In the genomic region with DNA sequence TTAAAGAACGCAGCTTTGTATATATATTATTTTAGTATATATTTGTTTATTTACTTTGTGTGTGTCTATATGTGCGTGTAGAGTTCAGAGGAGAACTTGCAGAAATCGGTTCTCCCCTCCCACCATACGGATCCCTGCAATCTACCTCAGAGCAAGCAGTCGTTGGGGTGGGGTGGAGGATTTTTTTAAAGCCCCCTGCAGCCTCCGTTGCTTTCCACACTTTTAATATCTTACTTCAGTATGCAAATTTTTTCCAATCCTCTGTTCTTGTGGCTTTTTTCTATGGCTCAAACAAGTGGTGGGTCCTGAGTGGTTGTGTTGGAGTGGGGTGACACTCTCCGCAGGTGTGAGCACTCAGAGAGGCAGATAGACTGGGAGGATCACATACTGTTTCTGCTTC, we compare ENCODE assay signal across 10 mouse cellular contexts. TPM values are rescaled to one million over a fixed set of nuclear protein-coding genes. Genes with fewer than 3 reads are reported as not detected.
DNase-seq lines count a peak whose midpoint lies in the region; ATAC-seq and TF ChIP-seq lines count a peak whose summit lies in the region.
"Had no signal": no experiment of that assay in that cellular context is flagged by ENCODE, and none has a peak within 500 bp of the region (broad histone marks: within the 10 kb centered on the region; RNA-seq: fewer than 3 reads in every experiment).

No protein-coding gene starts in this region.

- peak overlapping the region; percentile 87 for H3K27ac ChIP-seq in kidney, embryonic 16.5 days (ENCODE audit: low read length)
- H3K27ac ChIP-seq in kidney, adult 2 months (ENCODE audit: insufficient read depth, low read depth, low read length): no peak overlapping the region; the same call in 1 of the 2 replicates
- H3K27ac ChIP-seq in forebrain, embryonic 13.5 days: no peak overlapping the region
- H3K27ac ChIP-seq in intestine, embryonic 16.5 days (ENCODE audit: low read length): no peak overlapping the region
- no peak overlapping the region for H3K27ac ChIP-seq in neural tube, embryonic 13.5 days (replicated peaks)

- H3K4me3 ChIP-seq in kidney, embryonic 16.5 days (ENCODE audit: low read length): peak overlapping the region; percentile 35
- no peak overlapping the region for H3K4me3 ChIP-seq in kidney, adult 2 months (ENCODE audit: insufficient read depth, low read depth, low read length)
- peak overlapping the region; percentile 14 for H3K4me3 ChIP-seq in forebrain, embryonic 13.5 days
- peak overlapping the region; percentile 40 for H3K4me3 ChIP-seq in intestine, embryonic 16.5 days (ENCODE audit: low read length)
- H3K4me3 ChIP-seq in neural tube, embryonic 13.5 days: no peak overlapping the region

- ATAC-seq in kidney, embryonic 16.5 days (ENCODE audit: low FRiP score, low TSS enrichment): no peak
- ATAC-seq in forebrain, embryonic 13.5 days: no peak
- peak; percentile 30; the same call in 1 of the 2 replicates for ATAC-seq in intestine, embryonic 16.5 days
- ATAC-seq in neural tube, embryonic 13.5 days (ENCODE audit: low read depth): no peak

- TF ChIP-seq POLR2A in kidney, adult 2 months (IDR thresholded peaks at IDR 0.05; ENCODE audit: low read depth, low read length): no peak

- TF ChIP-seq CTCF in kidney, adult 2 months (conservative IDR thresholded peaks at IDR 0.05; ENCODE audit: insufficient read depth, insufficient read length, low read depth, low read length): no peak

- peaks cover 8% of the 10 kb centered on the region; the same call in 1 of the 2 replicates for H3K4me1 ChIP-seq in kidney, embryonic 16.5 days (ENCODE audit: insufficient read depth, low read length)
- H3K4me1 ChIP-seq in kidney, adult 2 months (ENCODE audit: control insufficient read depth, insufficient read depth, low read length): peaks cover 14% of the 10 kb centered on the region
- H3K4me1 ChIP-seq in forebrain, embryonic 13.5 days: peaks cover 15% of the 10 kb centered on the region
- H3K4me1 ChIP-seq in intestine, embryonic 16.5 days (ENCODE audit: control insufficient read depth, insufficient read depth, low read length): no peaks in the 10 kb centered on the region
- peaks cover 6% of the 10 kb centered on the region for H3K4me1 ChIP-seq in neural tube, embryonic 13.5 days (replicated peaks)

- H3K9ac ChIP-seq in kidney, embryonic 16.5 days (replicated peaks; ENCODE audit: low read length): peak overlapping the region; percentile 36; the same call in 1 of the 2 replicates
- peak overlapping the region; percentile 31; the same call in 1 of the 2 replicates for H3K9ac ChIP-seq in forebrain, embryonic 13.5 days
- peak overlapping the region; percentile 52 for H3K9ac ChIP-seq in intestine, embryonic 16.5 days (ENCODE audit: low read depth, low read length)
- H3K9ac ChIP-seq in neural tube, embryonic 13.5 days: no peak overlapping the region

- H3K27me3 ChIP-seq in kidney, embryonic 16.5 days (ENCODE audit: insufficient read depth, low read length): no peaks in the 10 kb centered on the region
- H3K27me3 ChIP-seq in kidney, adult 2 months (replicated peaks; ENCODE audit: control insufficient read depth, insufficient read depth, low read length): no peaks in the 10 kb centered on the region
- H3K27me3 ChIP-seq in forebrain, embryonic 13.5 days: no peaks in the 10 kb centered on the region
- H3K27me3 ChIP-seq in intestine, embryonic 16.5 days (replicated peaks; ENCODE audit: control insufficient read depth, insufficient read depth, low read length): no peaks in the 10 kb centered on the region
- no peaks in the 10 kb centered on the region for H3K27me3 ChIP-seq in neural tube, embryonic 13.5 days
- H3K27me3 ChIP-seq: Patski had no signal

- H3K4me2 ChIP-seq in kidney, embryonic 16.5 days (replicated peaks; ENCODE audit: low read depth, low read length): peak overlapping the region; percentile 53
- peak overlapping the region; percentile 51 for H3K4me2 ChIP-seq in forebrain, embryonic 13.5 days
- peak overlapping the region; percentile 49 for H3K4me2 ChIP-seq in intestine, embryonic 16.5 days (ENCODE audit: low read depth, low read length)
- H3K4me2 ChIP-seq in neural tube, embryonic 13.5 days: peak overlapping the region; percentile 42

- no peaks in the 10 kb centered on the region for H3K9me3 ChIP-seq in kidney, embryonic 16.5 days (ENCODE audit: low read length)
- no peaks in the 10 kb centered on the region for H3K9me3 ChIP-seq in forebrain, embryonic 13.5 days (replicated peaks)
- H3K9me3 ChIP-seq in intestine, embryonic 16.5 days (ENCODE audit: control insufficient read depth, low read length): no peaks in the 10 kb centered on the region
- H3K9me3 ChIP-seq in neural tube, embryonic 13.5 days: no peaks in the 10 kb centered on the region

- 7% methylated on average over 7 of the region's 7 CpGs for WGBS in kidney, embryonic 16.5 days
- 13% methylated on average over 7 of the region's 7 CpGs for WGBS in kidney, adult 2 months
- WGBS in forebrain, embryonic 13.5 days: 6% methylated on average over 7 of the region's 7 CpGs
- 7% methylated on average over 7 of the region's 7 CpGs for WGBS in intestine, embryonic 16.5 days
- 5% methylated on average over 7 of the region's 7 CpGs for WGBS in neural tube, embryonic 13.5 days

- H3K36me3 ChIP-seq in kidney, embryonic 16.5 days (ENCODE audit: insufficient read depth, low read length): no peaks in the 10 kb centered on the region
- no peaks in the 10 kb centered on the region for H3K36me3 ChIP-seq in kidney, adult 2 months (ENCODE audit: control insufficient read depth, insufficient read depth, low read length)
- no peaks in the 10 kb centered on the region for H3K36me3 ChIP-seq in forebrain, embryonic 13.5 days (ENCODE audit: poor library complexity, severe bottlenecking)
- no peaks in the 10 kb centered on the region for H3K36me3 ChIP-seq in intestine, embryonic 16.5 days (ENCODE audit: control insufficient read depth, insufficient read depth, low read length)
- H3K36me3 ChIP-seq in neural tube, embryonic 13.5 days: no peaks in the 10 kb centered on the region

- DNase-seq in kidney, adult 2 months: no peak
- no peak for DNase-seq in frontal cortex, adult 2 months (ENCODE audit: extremely low spot score in 1 of 2, low spot score in 1 of 2)
- no peak for DNase-seq in layer of hippocampus, postnatal 25 days (ENCODE audit: extremely low spot score in 1 of 2, low spot score in 1 of 2)
- DNase-seq: lung, postnatal 4 days; thymus, postnatal 36 days had no signal

RNA-seq across cellular contexts. Expression of a gene that starts 0.6 kb away (rescaled TPM):
- 8.4 and 8.5 TPM in 2 replicates for polyA plus RNA-seq in kidney, embryonic 16.5 days (2015; fragmentation: Nextera tagmentation; extraction: Ambion mirVana)
- 6.4 and 7.3 TPM in 2 replicates for polyA plus RNA-seq in kidney, adult 2 months (2012; rRNA removed)
- polyA plus RNA-seq in forebrain, embryonic 13.5 days (2015; fragmentation: Nextera tagmentation; extraction: Ambion mirVana): 1.6 and 2.3 TPM in 2 replicates
- 5.7 and 6.1 TPM in 2 replicates for polyA plus RNA-seq in intestine, embryonic 16.5 days (2015; fragmentation: Nextera tagmentation; extraction: Ambion mirVana)
- polyA plus RNA-seq in neural tube, embryonic 13.5 days (2015; fragmentation: Nextera tagmentation; extraction: Ambion mirVana): 0.50 and 0.77 TPM in 2 replicates
- polyA plus RNA-seq in frontal cortex, adult 2 months (2012; rRNA removed): 0.56 TPM in 1 of 2 replicates, not detected in the other
- not detected for total RNA-seq in layer of hippocampus, postnatal 25 days (2021)

RNA-seq across cellular contexts. Expression of a gene that starts 18.7 kb away (rescaled TPM):
- 13.7 and 16.8 TPM in 2 replicates for polyA plus RNA-seq in kidney, embryonic 16.5 days (2015; fragmentation: Nextera tagmentation; extraction: Ambion mirVana)
- polyA plus RNA-seq in kidney, adult 2 months (2012; rRNA removed): 44.1 and 47.6 TPM in 2 replicates
- polyA plus RNA-seq in forebrain, embryonic 13.5 days (2015; fragmentation: Nextera tagmentation; extraction: Ambion mirVana): 19.5 and 19.9 TPM in 2 replicates
- polyA plus RNA-seq in intestine, embryonic 16.5 days (2015; fragmentation: Nextera tagmentation; extraction: Ambion mirVana): 23.4 and 26.1 TPM in 2 replicates
- polyA plus RNA-seq in neural tube, embryonic 13.5 days (2015; fragmentation: Nextera tagmentation; extraction: Ambion mirVana): 34.0 and 38.9 TPM in 2 replicates
- 31.7 and 32.7 TPM in 2 replicates for polyA plus RNA-seq in frontal cortex, adult 2 months (2012; rRNA removed)
- 10 to 100 TPM; 35.5 to 38.1 TPM for total RNA-seq in layer of hippocampus, postnatal 25 days (2021)

RNA-seq across cellular contexts. Expression of a gene that starts 52.7 kb away (rescaled TPM):
- 75.2 and 76.9 TPM in 2 replicates for polyA plus RNA-seq in kidney, embryonic 16.5 days (2015; fragmentation: Nextera tagmentation; extraction: Ambion mirVana)
- 44.8 and 46.2 TPM in 2 replicates for polyA plus RNA-seq in kidney, adult 2 months (2012; rRNA removed)
- polyA plus RNA-seq in forebrain, embryonic 13.5 days (2015; fragmentation: Nextera tagmentation; extraction: Ambion mirVana): 64.0 and 72.5 TPM in 2 replicates
- polyA plus RNA-seq in intestine, embryonic 16.5 days (2015; fragmentation: Nextera tagmentation; extraction: Ambion mirVana): 45.9 and 48.1 TPM in 2 replicates
- 52.8 and 54.7 TPM in 2 replicates for polyA plus RNA-seq in neural tube, embryonic 13.5 days (2015; fragmentation: Nextera tagmentation; extraction: Ambion mirVana)
- polyA plus RNA-seq in frontal cortex, adult 2 months (2012; rRNA removed): 56.1 and 56.4 TPM in 2 replicates
- 10 to 100 TPM; 37.8 to 41.5 TPM for total RNA-seq in layer of hippocampus, postnatal 25 days (2021)

RNA-seq across cellular contexts. Expression of a gene that starts 53.0 kb away (rescaled TPM):
- polyA plus RNA-seq in kidney, embryonic 16.5 days (2015; fragmentation: Nextera tagmentation; extraction: Ambion mirVana): 85.9 and 90.4 TPM in 2 replicates
- polyA plus RNA-seq in kidney, adult 2 months (2012; rRNA removed): 15.6 and 27.2 TPM in 2 replicates
- polyA plus RNA-seq in forebrain, embryonic 13.5 days (2015; fragmentation: Nextera tagmentation; extraction: Ambion mirVana): 113 and 138 TPM in 2 replicates
- 86.6 and 86.9 TPM in 2 replicates for polyA plus RNA-seq in intestine, embryonic 16.5 days (2015; fragmentation: Nextera tagmentation; extraction: Ambion mirVana)
- 111 and 122 TPM in 2 replicates for polyA plus RNA-seq in neural tube, embryonic 13.5 days (2015; fragmentation: Nextera tagmentation; extraction: Ambion mirVana)
- 66.2 and 68.9 TPM in 2 replicates for polyA plus RNA-seq in frontal cortex, adult 2 months (2012; rRNA removed)
- 10 to 100 TPM; 82.1 to 87.9 TPM for total RNA-seq in layer of hippocampus, postnatal 25 days (2021)

RNA-seq across cellular contexts. Expression of a gene that starts 53.2 kb away (rescaled TPM):
- 35.7 and 42.4 TPM in 2 replicates for polyA plus RNA-seq in kidney, embryonic 16.5 days (2015; fragmentation: Nextera tagmentation; extraction: Ambion mirVana)
- polyA plus RNA-seq in kidney, adult 2 months (2012; rRNA removed): 53.3 and 70.7 TPM in 2 replicates
- 20.3 and 23.8 TPM in 2 replicates for polyA plus RNA-seq in forebrain, embryonic 13.5 days (2015; fragmentation: Nextera tagmentation; extraction: Ambion mirVana)
- polyA plus RNA-seq in intestine, embryonic 16.5 days (2015; fragmentation: Nextera tagmentation; extraction: Ambion mirVana): 39.9 and 43.3 TPM in 2 replicates
- polyA plus RNA-seq in neural tube, embryonic 13.5 days (2015; fragmentation: Nextera tagmentation; extraction: Ambion mirVana): 35.7 and 36.7 TPM in 2 replicates
- 65.5 and 79.6 TPM in 2 replicates for polyA plus RNA-seq in frontal cortex, adult 2 months (2012; rRNA removed)
- 10 to 100 TPM; 59.1 to 77.1 TPM for total RNA-seq in layer of hippocampus, postnatal 25 days (2021)

Comparison
In these comparisons a context has a peak if more than half of its experiments do, and no peak if none do; other contexts are left out.
1. H3K4me3 ChIP-seq: peak in kidney, embryonic 16.5 days (single experiment), forebrain, embryonic 13.5 days (single experiment) and intestine, embryonic 16.5 days (single experiment); none in kidney, adult 2 months (single experiment) and neural tube, embryonic 13.5 days (single experiment).
2. Peak in every context shown above with its lines, with median percentiles within 50 percentile points of each other: H3K4me2 ChIP-seq.